Mouse (Mus musculus): ENCODE results near the gene Mtus2. TPM values are rescaled to one million over a fixed set of nuclear protein-coding genes. Genes with fewer than 3 reads are reported as not detected.

Gene Mtus2
- polyA plus RNA-seq, 1 experiment from 2014 or later = 93.6 TPM

DNA sequence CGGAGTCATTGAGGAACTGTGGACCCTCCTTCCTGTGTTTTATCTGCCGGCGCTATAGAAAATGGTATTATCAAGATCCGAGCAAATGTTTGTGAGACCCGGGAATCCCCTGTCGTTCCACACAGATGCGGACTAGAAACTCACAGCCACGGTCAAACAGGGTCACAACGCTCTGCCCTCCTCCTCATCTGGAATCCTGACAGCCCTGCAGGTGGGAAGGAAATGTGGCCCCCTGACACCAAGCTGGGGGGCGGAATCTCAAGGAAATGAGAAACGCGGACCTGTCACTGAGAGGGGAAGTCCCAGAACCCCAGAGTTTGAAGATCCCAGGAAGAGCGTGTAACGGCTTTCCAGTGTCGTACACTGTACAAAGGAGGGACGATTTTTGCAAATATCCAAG lies 396.3 kb downstream of the Mtus2 start:
- no peaks in the 10 kb centered on the region for H3K27me3 ChIP-seq (ENCODE audit: control insufficient read depth, insufficient read depth, low read length)
- H3K9ac ChIP-seq (ENCODE audit: low read depth, low read length) = no peak overlapping the region
- H3K4me3 ChIP-seq (ENCODE audit: low read depth, low read length) = no peak overlapping the region
- H3K4me1 ChIP-seq (ENCODE audit: control insufficient read depth, insufficient read depth, low read length) = peaks cover 15% of the 10 kb centered on the region
- ATAC-seq (replicated peaks; ENCODE audit: insufficient number of reproducible peaks, low FRiP score, low TSS enrichment) = no peak
- H3K9me3 ChIP-seq (replicated peaks; ENCODE audit: control insufficient read depth, low read length) = no peaks in the 10 kb centered on the region
- H3K27ac ChIP-seq (ENCODE audit: low read depth, low read length) = no peak overlapping the region
- H3K4me2 ChIP-seq = no peak overlapping the region
- 65% methylated on average over 16 of the region's 16 CpGs for WGBS (ENCODE audit: insufficient replicate concordance)
- H3K36me3 ChIP-seq (ENCODE audit: control insufficient read depth, insufficient read depth, low read length) = no peaks in the 10 kb centered on the region; the same call in 1 of the 2 replicates

GRCm38 (mm10) chr5:148354536-148354935 lies 397.4 kb downstream of the Mtus2 start:
- no peak overlapping the region for H3K4me2 ChIP-seq
- no peaks in the 10 kb centered on the region for H3K9me3 ChIP-seq (replicated peaks; ENCODE audit: control insufficient read depth, low read length)
- ATAC-seq (replicated peaks; ENCODE audit: insufficient number of reproducible peaks, low FRiP score, low TSS enrichment) = no peak
- H3K36me3 ChIP-seq (ENCODE audit: control insufficient read depth, insufficient read depth, low read length) = no peaks in the 10 kb centered on the region; the same call in 1 of the 2 replicates
- no peak overlapping the region for H3K4me3 ChIP-seq (ENCODE audit: low read depth, low read length)
- H3K27ac ChIP-seq (ENCODE audit: low read depth, low read length) = peak overlapping the region; percentile 22; the same call in 1 of the 2 replicates
- H3K27me3 ChIP-seq (ENCODE audit: control insufficient read depth, insufficient read depth, low read length) = no peaks in the 10 kb centered on the region
- 43% methylated on average over 8 of the region's 8 CpGs for WGBS (ENCODE audit: insufficient replicate concordance)
- peaks cover 15% of the 10 kb centered on the region; the same call in 1 of the 2 replicates for H3K4me1 ChIP-seq (ENCODE audit: control insufficient read depth, insufficient read depth, low read length)
- no peak overlapping the region; the same call in 1 of the 2 replicates for H3K9ac ChIP-seq (ENCODE audit: low read depth, low read length)

- H3K4me3 ChIP-seq (ENCODE audit: low read depth, low read length) = no peak overlapping the region
- no peaks in the 10 kb centered on the region for H3K27me3 ChIP-seq (ENCODE audit: control insufficient read depth, insufficient read depth, low read length)
- peaks cover 16% of the 10 kb centered on the region for H3K4me1 ChIP-seq (ENCODE audit: control insufficient read depth, insufficient read depth, low read length)
- 78% methylated on average over 3 of the region's 3 CpGs for WGBS (ENCODE audit: insufficient replicate concordance)
- H3K9me3 ChIP-seq (replicated peaks; ENCODE audit: control insufficient read depth, low read length) = no peaks in the 10 kb centered on the region
- no peaks in the 10 kb centered on the region; the same call in 1 of the 2 replicates for H3K36me3 ChIP-seq (ENCODE audit: control insufficient read depth, insufficient read depth, low read length)
- ATAC-seq (replicated peaks; ENCODE audit: insufficient number of reproducible peaks, low FRiP score, low TSS enrichment) = no peak
- H3K27ac ChIP-seq (ENCODE audit: low read depth, low read length) = no peak overlapping the region
- H3K4me2 ChIP-seq = no peak overlapping the region
- H3K9ac ChIP-seq (ENCODE audit: low read depth, low read length) = no peak overlapping the region
Observed at GRCm38 (mm10) chr5:148355822-148356221, 398.7 kb downstream of the Mtus2 start.

DNA sequence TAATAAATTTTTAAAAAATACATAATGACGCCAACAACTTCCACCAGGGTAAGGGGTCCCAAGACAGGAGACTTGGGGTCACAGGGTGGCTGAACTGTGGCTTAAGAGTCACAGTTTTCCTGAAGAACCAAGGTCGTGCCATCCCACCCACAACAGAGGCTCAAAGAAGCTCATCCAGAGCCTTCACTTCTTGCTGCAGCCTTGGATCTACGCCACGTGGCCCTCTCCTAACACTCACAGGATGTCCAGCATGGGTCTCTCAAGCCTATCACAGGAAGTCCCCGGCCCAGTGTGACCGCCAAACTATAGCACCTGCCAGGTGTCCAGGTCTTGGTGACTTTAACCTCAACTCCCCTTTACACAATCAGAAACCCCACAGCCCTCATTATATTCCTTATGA lies 400.0 kb downstream of the Mtus2 start:
- Histone ChIP-seq H3K27ac (ENCODE audit: low read depth, low read length) (no peak overlapping the region), H3K9ac (ENCODE audit: low read depth, low read length) (no peak overlapping the region), H3K36me3 (ENCODE audit: control insufficient read depth, insufficient read depth, low read length) (no peaks in the 10 kb centered on the region; the same call in 1 of the 2 replicates), H3K4me2 (no peak overlapping the region), H3K4me1 (ENCODE audit: control insufficient read depth, insufficient read depth, low read length) (peaks cover 30% of the 10 kb centered on the region), H3K9me3 (replicated peaks; ENCODE audit: control insufficient read depth, low read length) (no peaks in the 10 kb centered on the region), H3K4me3 (ENCODE audit: low read depth, low read length) (no peak overlapping the region), H3K27me3 (ENCODE audit: control insufficient read depth, insufficient read depth, low read length) (no peaks in the 10 kb centered on the region)
- no peak for ATAC-seq (replicated peaks; ENCODE audit: insufficient number of reproducible peaks, low FRiP score, low TSS enrichment)
- WGBS (ENCODE audit: insufficient replicate concordance) = 90% methylated on average over 6 of the region's 6 CpGs

- H3K4me1 ChIP-seq (ENCODE audit: control insufficient read depth, insufficient read depth, low read length) = peaks cover 30% of the 10 kb centered on the region
- WGBS (ENCODE audit: insufficient replicate concordance) = 88% methylated on average over 11 of the region's 11 CpGs
- H3K9me3 ChIP-seq (replicated peaks; ENCODE audit: control insufficient read depth, low read length) = no peaks in the 10 kb centered on the region
- H3K27me3 ChIP-seq (ENCODE audit: control insufficient read depth, insufficient read depth, low read length) = no peaks in the 10 kb centered on the region
- H3K4me3 ChIP-seq (ENCODE audit: low read depth, low read length) = no peak overlapping the region
- no peak overlapping the region for H3K9ac ChIP-seq (ENCODE audit: low read depth, low read length)
- H3K4me2 ChIP-seq = no peak overlapping the region
- no peak overlapping the region for H3K27ac ChIP-seq (ENCODE audit: low read depth, low read length)
- no peaks in the 10 kb centered on the region; the same call in 1 of the 2 replicates for H3K36me3 ChIP-seq (ENCODE audit: control insufficient read depth, insufficient read depth, low read length)
- no peak for ATAC-seq (replicated peaks; ENCODE audit: insufficient number of reproducible peaks, low FRiP score, low TSS enrichment)
Observed at GRCm38 (mm10) chr5:148359131-148359530, 402.0 kb downstream of the Mtus2 start.

DNA sequence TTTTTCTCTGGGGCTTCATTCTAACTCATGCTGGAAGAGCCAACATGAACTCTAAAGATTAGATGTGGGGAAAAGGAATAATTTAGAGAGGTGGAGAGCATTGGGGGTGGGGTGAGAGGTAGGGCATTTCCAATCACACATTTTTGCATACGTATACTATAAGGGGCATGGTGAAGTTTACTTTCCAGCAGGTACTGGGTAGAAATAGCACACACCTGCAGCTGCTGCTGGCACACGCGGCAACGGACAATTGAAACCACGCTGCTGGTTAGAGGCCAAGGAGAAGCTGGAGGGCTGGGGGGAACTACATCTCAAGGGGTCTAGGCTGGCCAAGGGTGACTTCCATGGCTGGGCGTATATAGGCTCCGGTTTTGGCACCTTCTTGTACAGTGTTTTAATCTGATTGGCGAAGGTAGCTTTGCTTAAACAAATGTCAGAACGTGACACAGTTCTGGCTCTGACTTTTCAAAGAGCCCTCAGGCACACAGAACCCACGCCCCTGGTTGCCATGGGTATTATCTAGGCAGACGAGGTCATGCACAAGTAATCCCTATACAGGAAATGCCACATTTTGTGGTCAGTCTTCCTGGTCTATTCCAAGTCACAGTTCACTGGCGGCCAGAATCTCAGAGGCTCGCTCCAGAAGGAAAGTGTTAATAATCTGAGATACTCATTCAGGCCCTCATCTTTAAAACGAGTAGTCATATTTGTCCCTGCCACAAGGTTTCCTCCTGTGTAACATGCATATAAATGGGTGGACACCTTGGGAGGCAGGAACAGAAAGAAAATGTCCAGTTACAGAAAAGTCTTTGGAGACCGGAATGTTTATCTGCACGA lies 404.0 kb downstream of the Mtus2 start:
- peak overlapping the region; percentile 43 for H3K4me2 ChIP-seq
- H3K4me3 ChIP-seq (ENCODE audit: low read depth, low read length) = no peak overlapping the region
- ATAC-seq (replicated peaks; ENCODE audit: insufficient number of reproducible peaks, low FRiP score, low TSS enrichment) = peak; percentile 71
- 34% methylated on average over 16 of the region's 16 CpGs for WGBS (ENCODE audit: insufficient replicate concordance)
- H3K9ac ChIP-seq (ENCODE audit: low read depth, low read length) = no peak overlapping the region; the same call in 1 of the 2 replicates
- no peaks in the 10 kb centered on the region for H3K9me3 ChIP-seq (replicated peaks; ENCODE audit: control insufficient read depth, low read length)
- no peaks in the 10 kb centered on the region; the same call in 1 of the 2 replicates for H3K36me3 ChIP-seq (ENCODE audit: control insufficient read depth, insufficient read depth, low read length)
- H3K27ac ChIP-seq (ENCODE audit: low read depth, low read length) = peak overlapping the region; percentile 60
- peaks cover 23% of the 10 kb centered on the region for H3K4me1 ChIP-seq (ENCODE audit: control insufficient read depth, insufficient read depth, low read length)
- H3K27me3 ChIP-seq (ENCODE audit: control insufficient read depth, insufficient read depth, low read length) = no peaks in the 10 kb centered on the region

DNA sequence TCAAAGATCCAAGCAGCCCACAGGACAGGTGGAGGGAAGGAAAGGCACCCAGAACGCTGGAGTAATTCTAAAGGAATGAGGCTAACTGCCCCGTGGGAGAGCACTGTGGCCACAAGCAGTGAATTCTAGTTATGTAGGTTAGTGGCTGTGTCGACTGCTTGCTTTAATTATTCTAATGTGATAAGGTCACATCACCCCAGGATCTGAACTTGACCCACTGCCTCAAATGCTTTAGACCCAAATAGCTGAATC lies 404.6 kb downstream of the Mtus2 start:
- WGBS (ENCODE audit: insufficient replicate concordance) = 30% methylated on average over 3 of the region's 3 CpGs
- Histone ChIP-seq H3K27ac (ENCODE audit: low read depth, low read length) (peak overlapping the region; percentile 60), H3K36me3 (ENCODE audit: control insufficient read depth, insufficient read depth, low read length) (no peaks in the 10 kb centered on the region; the same call in 1 of the 2 replicates), H3K4me1 (ENCODE audit: control insufficient read depth, insufficient read depth, low read length) (peaks cover 23% of the 10 kb centered on the region), H3K9ac (ENCODE audit: low read depth, low read length) (no peak overlapping the region), H3K4me2 (peak overlapping the region; percentile 43), H3K9me3 (replicated peaks; ENCODE audit: control insufficient read depth, low read length) (no peaks in the 10 kb centered on the region), H3K4me3 (ENCODE audit: low read depth, low read length) (no peak overlapping the region), H3K27me3 (ENCODE audit: control insufficient read depth, insufficient read depth, low read length) (no peaks in the 10 kb centered on the region)
- ATAC-seq (replicated peaks; ENCODE audit: insufficient number of reproducible peaks, low FRiP score, low TSS enrichment) = no peak

DNA sequence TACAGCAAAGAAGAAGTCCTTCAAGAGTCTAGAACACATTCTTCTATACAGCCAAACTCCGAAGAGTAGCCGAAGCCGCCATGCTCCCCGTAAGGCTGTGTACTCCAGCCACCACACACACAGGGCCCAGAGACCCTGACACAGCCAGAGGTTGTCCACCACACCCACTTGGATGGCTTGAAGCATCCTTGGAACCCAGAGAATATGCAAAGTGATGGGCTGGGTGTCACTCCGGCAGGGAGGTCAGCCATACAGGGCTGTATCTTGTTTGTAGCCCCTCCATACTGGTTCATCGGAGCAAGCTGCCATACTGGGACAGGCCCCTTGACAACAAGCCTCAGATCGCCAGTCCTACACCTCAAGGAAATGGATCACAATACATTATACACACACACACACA lies 405.2 kb downstream of the Mtus2 start:
- WGBS (ENCODE audit: insufficient replicate concordance) = 95% methylated on average over 7 of the region's 7 CpGs
- no peaks in the 10 kb centered on the region for H3K9me3 ChIP-seq (replicated peaks; ENCODE audit: control insufficient read depth, low read length)
- no peak for ATAC-seq (replicated peaks; ENCODE audit: insufficient number of reproducible peaks, low FRiP score, low TSS enrichment)
- H3K9ac ChIP-seq (ENCODE audit: low read depth, low read length) = no peak overlapping the region
- H3K4me2 ChIP-seq = no peak overlapping the region
- no peak overlapping the region for H3K4me3 ChIP-seq (ENCODE audit: low read depth, low read length)
- no peaks in the 10 kb centered on the region for H3K36me3 ChIP-seq (ENCODE audit: control insufficient read depth, insufficient read depth, low read length)
- peak overlapping the region; percentile 60; the same call in 1 of the 2 replicates for H3K27ac ChIP-seq (ENCODE audit: low read depth, low read length)
- peaks cover 23% of the 10 kb centered on the region for H3K4me1 ChIP-seq (ENCODE audit: control insufficient read depth, insufficient read depth, low read length)
- H3K27me3 ChIP-seq (ENCODE audit: control insufficient read depth, insufficient read depth, low read length) = no peaks in the 10 kb centered on the region

All from heart, embryonic 11.5 days (tissue).